Mouse (Mus musculus) layer of hippocampus, adult 11-12 months (tissue): ENCODE measurements at regions not wholly inside any gene's neighbourhood (a gene's known extent, or its start where the extent isn't known, plus 50 kb on each side); places are given as distances from the start of the nearest gene placed in this dataset.
A peak's percentile ranks its signal among the peaks of the same experiment; 100 is the strongest.

Experiments
- DNase-seq: peaks from one replicate; pipeline ENCODE4 v3.0.0; 2022; ENCODE audit warnings: low spot score

GRCm38 (mm10) chr7:68686396-68687139 is 62.5 kb downstream of the Arrdc4 start:
- DNase-seq, result no peak

DNA sequence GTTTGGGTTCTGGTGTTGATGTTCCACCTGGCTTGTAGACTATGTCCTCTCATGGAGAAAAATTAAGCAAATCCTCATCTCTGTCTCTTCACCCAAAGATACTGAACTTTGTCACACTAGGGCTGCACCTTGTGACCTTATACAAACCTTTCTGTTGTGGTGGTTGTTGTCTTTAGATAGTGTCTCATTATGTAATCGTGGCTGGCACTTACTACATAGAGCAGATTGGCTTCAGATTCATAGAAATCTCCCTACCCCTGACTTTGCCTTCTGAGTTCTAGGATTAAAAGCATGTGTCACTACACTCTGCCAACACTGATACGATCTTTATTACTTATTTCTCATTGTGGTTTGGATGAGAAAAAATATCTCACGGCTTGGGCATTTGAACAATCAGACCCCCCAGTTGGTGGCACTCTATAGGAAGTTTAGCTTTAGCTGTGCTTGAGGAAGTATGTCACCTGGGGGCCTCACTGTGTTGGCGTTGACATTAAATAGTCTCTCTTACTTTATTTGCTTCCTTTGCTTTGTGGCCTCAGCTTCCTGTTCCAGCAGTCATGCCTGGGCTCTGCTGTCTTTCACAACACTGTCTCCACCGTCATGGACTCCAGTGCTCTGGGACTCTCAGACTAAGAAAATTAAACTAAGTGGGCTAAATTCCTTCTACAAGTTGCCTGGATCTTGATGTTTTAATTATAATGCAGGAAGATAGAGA is 66.0 kb downstream of the Arrdc4 start:
- DNase-seq, result peak; percentile 10

- no peak for DNase-seq
These were observed 66.7 kb downstream of the Arrdc4 start for GRCm38 (mm10) chr7:68682318-68682728.

GRCm38 (mm10) chr7:68679770-68680169 is 69.3 kb downstream of the Arrdc4 start:
- no peak for DNase-seq

GRCm38 (mm10) chr7:68667790-68668732 is 81.0 kb downstream of the Arrdc4 start:
- peak; percentile 15 for DNase-seq

DNA sequence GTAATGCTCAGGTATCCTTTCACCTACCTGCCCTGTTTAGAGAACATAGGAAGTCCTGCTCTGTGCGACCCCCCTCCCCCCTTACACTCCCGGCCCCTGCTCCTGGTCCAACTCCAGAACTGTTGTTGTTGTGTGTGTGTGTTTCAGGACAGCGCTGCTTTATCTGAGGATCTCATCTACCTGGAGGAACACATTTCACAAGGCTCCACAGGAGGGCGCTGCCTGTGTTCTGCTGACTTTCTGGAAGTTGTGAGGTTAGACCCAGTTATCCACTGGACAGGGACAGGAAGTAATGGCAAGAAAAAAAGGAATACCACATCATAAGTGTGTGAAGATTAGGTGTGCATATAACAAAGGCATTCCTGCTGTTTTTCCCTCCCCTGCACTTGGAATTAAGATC is 81.8 kb downstream of the Arrdc4 start:
- DNase-seq, result peak; percentile 34

GRCm38 (mm10) chr7:68656354-68656753 is 92.7 kb downstream of the Arrdc4 start:
- DNase-seq, result no peak

DNA sequence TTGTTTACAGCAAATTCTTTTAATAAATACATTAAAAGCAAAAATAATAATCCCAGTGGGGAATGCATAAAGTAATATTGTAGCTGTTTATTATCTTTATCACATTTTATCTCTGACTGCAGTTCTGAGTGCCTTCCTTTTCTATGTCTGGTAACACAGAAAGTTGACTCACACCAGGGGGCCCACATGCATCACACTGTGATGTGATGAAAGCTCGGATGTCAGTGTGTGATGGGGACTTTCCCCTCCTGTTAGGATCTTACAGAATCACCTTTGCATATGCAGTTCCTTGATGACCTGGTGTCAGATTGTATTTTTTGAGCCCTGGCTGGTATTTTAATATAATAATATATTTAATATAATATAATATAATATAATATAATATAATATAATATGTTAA is 95.5 kb downstream of the Arrdc4 start:
- no peak for DNase-seq

DNA sequence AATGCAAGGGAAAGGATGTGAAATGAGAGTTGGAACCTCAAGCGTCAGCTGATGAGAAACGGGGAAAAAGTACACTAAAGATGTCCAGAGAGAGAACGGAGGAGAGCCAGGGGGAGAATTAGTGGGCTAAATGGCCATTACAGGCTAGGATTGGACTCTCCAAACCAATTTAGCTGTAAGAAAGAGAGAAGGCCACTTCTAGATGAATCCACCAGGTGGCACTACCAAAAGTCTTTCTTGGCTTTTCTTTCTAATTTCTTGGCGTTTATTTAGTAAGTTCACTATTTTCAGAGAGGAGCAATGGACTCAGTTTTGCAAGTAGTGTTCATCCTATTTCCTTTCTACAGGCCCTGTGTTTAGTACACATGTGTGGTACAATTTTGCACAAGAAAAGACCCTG is 97.6 kb downstream of the Arrdc4 start:
- DNase-seq, result no peak

DNA sequence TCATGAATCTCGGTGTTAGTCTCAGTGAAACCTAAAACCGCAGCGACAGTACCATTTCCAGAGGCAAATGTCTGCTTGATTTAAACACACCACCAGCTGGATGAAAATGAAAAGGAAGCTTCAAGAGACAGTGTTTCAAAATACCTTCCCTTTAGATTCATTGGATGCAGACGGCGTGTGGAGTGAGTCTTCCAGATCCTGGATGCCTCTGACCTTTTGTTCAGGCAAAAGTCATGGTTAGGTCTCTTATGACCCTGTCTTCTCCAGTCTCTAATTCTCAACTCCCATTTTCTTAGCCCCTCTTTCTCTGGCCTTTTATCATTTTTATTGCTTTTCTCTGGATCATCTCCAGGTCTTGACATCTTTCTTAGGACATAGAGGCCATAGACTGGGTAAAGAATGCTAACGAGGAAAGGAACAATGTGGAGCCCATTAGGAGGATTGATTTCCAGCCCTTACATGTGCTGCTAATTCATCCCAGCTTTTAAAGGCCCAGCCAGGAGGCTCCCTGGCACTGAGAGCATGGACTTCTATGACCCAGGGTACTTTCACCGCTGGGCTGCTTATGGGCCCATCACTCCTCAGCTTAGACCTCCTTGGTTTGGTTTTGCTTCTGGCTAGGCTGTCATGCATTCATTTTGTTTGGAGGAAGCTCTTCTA is 111.4 kb downstream of the Arrdc4 start:
- DNase-seq, result no peak

GRCm38 (mm10) chr7:68621080-68621479 is 128.0 kb downstream of the Arrdc4 start:
- DNase-seq, result no peak

DNA sequence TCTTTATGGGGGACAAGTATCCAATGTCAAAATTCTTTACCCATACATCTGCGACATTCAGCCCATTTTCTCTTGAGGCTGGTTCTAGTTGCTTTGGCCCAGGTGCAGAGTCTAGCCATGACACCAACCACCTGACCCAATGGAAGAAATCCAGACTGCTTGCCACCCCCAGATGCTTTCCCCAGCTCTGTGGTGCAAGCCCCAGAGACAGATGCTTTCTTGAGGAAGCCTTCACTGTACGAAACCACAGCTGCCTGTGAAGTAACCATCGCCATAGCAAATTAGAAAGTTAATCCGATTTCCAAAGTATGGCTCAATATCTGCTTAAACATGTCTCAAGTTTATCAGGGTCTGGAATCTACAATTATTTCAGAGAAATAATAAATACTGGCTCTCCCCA is 138.5 kb downstream of the Arrdc4 start:
- DNase-seq, result no peak

GRCm38 (mm10) chr7:68607170-68607569 is 141.9 kb downstream of the Arrdc4 start:
- no peak for DNase-seq

DNA sequence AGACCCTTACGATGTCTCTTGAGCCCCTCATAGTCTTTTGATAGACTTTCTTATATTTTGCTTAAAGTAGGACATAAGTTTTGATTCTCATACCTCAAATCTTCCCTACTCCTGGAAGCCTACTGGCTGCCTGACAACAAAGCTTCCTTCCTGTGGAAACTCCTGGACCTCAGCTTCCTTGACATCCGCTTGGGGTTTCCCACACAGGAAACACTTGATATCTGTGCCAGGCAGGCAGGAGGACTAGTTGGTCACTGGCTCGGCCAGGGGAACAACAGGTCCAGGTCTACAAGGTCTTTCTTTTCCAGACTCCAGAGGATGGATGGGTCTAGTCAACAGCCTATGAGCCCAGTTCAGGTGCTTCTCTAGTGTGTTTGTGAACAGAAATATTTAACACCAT is 142.8 kb downstream of the Arrdc4 start:
- no peak for DNase-seq

DNA sequence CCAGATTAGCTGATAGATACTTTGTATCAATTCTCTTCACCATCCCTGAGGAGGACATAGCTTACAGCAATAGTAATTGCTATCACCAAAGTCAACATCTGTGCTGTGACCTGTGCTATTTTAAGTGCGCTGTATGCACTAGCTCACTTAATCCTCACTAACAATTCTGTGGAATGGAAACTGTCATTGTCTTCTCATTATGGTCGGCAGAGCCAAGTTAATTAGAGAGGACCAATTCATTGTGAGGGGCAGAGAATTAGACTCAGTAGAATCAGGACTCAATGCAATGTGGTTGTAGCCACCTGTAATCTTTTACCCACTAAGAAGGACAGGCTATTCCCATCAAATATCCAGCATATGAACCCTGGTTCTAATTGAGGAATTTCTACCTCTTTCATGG is 145.3 kb downstream of the Arrdc4 start:
- DNase-seq, result no peak

DNA sequence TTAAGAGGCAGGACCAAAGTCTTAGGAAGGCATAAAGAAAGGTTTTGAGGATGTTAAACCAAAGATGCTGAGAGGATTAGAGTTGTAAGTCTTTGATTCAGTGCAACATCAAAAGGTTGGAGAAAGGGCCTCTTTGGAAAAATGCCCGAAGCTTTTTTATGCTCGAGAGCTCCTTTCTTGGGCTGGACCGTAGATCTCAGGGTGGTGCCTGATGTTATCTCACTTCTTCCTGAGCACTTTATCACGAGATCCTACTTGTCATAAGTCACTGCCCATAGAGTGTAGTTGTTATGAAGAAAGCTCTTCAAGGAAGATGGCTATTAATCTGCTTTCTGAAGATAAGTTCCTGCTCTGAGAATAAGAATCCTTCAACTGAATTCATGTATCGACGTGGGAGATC is 147.0 kb downstream of the Arrdc4 start:
- DNase-seq, result no peak

- DNase-seq, result no peak
These were observed 155.0 kb downstream of the Arrdc4 start for GRCm38 (mm10) chr7:68594017-68594386.

- no peak for DNase-seq
These were observed 155.6 kb downstream of the Arrdc4 start for GRCm38 (mm10) chr7:68593344-68594016.

- DNase-seq, result no peak
These were observed 166.3 kb downstream of the Arrdc4 start for GRCm38 (mm10) chr7:68582540-68583325.

DNA sequence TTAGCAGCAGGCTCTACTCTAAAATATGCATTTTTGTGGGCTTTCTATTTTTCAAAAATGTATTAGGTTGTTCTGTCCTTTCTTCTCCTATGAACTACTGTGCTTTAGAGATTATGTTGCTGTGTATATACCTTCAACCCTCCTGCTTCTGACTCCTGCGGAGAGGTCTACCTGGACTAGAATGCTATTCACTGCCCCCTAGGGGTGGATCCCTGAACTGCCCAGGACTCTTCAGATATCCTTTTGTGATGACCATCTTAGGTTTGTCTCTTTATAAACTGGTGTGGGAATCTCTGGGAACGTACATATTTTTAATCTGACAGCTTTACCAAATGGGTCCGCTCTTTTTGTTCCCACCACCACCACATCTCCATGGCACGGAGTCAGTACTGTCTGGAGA is 168.4 kb downstream of the Arrdc4 start:
- peak; percentile 69 for DNase-seq

DNA sequence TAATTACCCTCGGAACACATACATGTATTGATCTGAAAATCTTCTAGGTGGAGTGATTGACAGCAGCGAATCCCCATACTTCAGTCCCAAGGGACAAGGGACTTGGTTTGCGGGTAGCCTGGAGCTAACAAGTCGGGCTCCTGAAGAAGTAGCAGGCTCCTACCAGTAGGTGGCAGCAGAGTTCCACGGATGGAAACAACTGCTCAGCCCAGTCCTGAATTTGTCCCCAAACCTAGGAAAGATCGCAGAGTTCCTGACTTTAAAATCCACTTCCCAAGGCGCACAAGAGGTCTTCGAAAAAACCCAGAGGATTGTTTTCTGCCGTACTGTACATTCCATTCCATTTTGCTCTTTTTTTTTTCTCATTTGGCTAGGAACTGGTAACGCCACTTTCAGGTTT is 169.4 kb downstream of the Arrdc4 start:
- DNase-seq, result peak; percentile 88
